Mouse (Mus musculus) ES-E14 (cell line): ENCODE results near the gene Grm4. TPM values are rescaled to one million over a fixed set of nuclear protein-coding genes. Genes with fewer than 3 reads are reported as not detected.

Experiments
- DNase-seq: peaks from one replicate; pipeline ENCODE4 v3.0.0-alpha.2; 2013; ENCODE audit warnings: low read depth, low spot score
- H3K27ac ChIP-seq: 2 replicates; pipeline ENCODE4 v1.5.1; 2012; ENCODE audit warnings: low read depth, mild to moderate bottlenecking, low read length, moderate library complexity, mixed read lengths; ENCODE audit not compliant: poor library complexity, insufficient read depth, severe bottlenecking
- H3K36me3 ChIP-seq: 2 replicates; pipeline ENCODE4 v1.6.1; 2012; ENCODE audit warnings: mild to moderate bottlenecking, low read length, moderate library complexity, mixed read lengths; ENCODE audit not compliant: control insufficient read depth, poor library complexity, insufficient read depth, severe bottlenecking
- H3K4me1 ChIP-seq, 2 experiments: fragments of 150-350 bp in 1 of 2; sonication (generic) in 1 of 2; 2 replicates each; pipeline ENCODE4 v1.6.1; 2012; ENCODE audit warnings: low read length in 2 of 2, mild to moderate bottlenecking in 1 of 2, mixed read lengths in 1 of 2; ENCODE audit not compliant: control insufficient read depth in 2 of 2, insufficient read depth in 2 of 2, poor library complexity in 1 of 2
- H3K4me3 ChIP-seq, 2 experiments: fragments of 150-350 bp in 1 of 2; sonication (generic) in 1 of 2; 2 replicates each; pipeline ENCODE4 v1.5.1; 2012; ENCODE audit warnings: low read length in 2 of 2, low read depth in 1 of 2, mild to moderate bottlenecking in 1 of 2, mixed read lengths in 1 of 2; ENCODE audit not compliant: insufficient read depth in 1 of 2, poor library complexity in 1 of 2, severe bottlenecking in 1 of 2
- H3K9ac ChIP-seq: 2 replicates; pipeline ENCODE4 v1.6.1; 2012; ENCODE audit warnings: low read depth, mild to moderate bottlenecking, low read length, mixed read lengths; ENCODE audit not compliant: poor library complexity, insufficient read depth, severe bottlenecking
- H3K9me3 ChIP-seq: fragments of 150-350 bp; sonication (generic); 2 replicates; pipeline ENCODE4 v1.6.1; 2012; ENCODE audit warnings: low read depth, mild to moderate bottlenecking, low read length; ENCODE audit not compliant: control insufficient read depth, insufficient read depth
- CHD2 ChIP-seq: IDR thresholded peaks from 2 replicates; pipeline ENCODE4 v1.6.1; 2014; ENCODE audit warnings: mild to moderate bottlenecking, low read depth, low read length, inconsistent platforms
- HCFC1 ChIP-seq: IDR thresholded peaks from 2 replicates; pipeline ENCODE4 v1.6.1; 2012; ENCODE audit warnings: low read length, inconsistent platforms, borderline replicate concordance; ENCODE audit not compliant: insufficient read depth
- MAFK ChIP-seq: IDR thresholded peaks from 2 replicates; pipeline ENCODE4 v1.6.1; 2014; ENCODE audit warnings: mild to moderate bottlenecking, low read depth, low read length, inconsistent platforms; ENCODE audit not compliant: insufficient read depth
- ZC3H11A ChIP-seq: IDR thresholded peaks from 2 replicates; pipeline ENCODE4 v1.6.1; 2012; ENCODE audit warnings: low read depth, mild to moderate bottlenecking, inconsistent platforms, low read length, borderline replicate concordance
- ZNF384 ChIP-seq: IDR thresholded peaks from 2 replicates; pipeline ENCODE4 v1.6.1; 2012; ENCODE audit warnings: low read depth, low read length, inconsistent platforms
- in situ Hi-C, 2 experiments: fragments of 600-800 bp; cut with MboI; formaldehyde crosslinking; loops; one replicate each; pipeline ENCODE4 v1.15.1; 2025; ENCODE audit warnings: low sequenced_read_pairs in 2 of 2, inconsistent platforms in 1 of 2; ENCODE audit not compliant: unreplicated experiment in 2 of 2
- total RNA-seq: library from RNA; depleted of rRNA; stranded (reverse); fragments of 300-350 nt; gene quantifications from 2 replicates; pipeline ENCODE4 v1.2.3, GENCODE M21; 2012

The Grm4 gene
- total RNA-seq, 1 experiment: 0.49 TPM

- Histone ChIP-seq H3K27ac (no peak overlapping the region), H3K9me3 (no peaks in the 10 kb centered on the region), H3K9ac (peak overlapping the region; percentile 37; the same call in 1 of the 2 replicates), H3K4me1 (peaks cover 4 to 31% of the 10 kb centered on the region in 2 experiments), H3K36me3 (no peaks in the 10 kb centered on the region), H3K4me3 (no peak overlapping the region)
- TF ChIP-seq MAFK: no peak
- TF ChIP-seq ZC3H11A: no peak
- TF ChIP-seq CHD2: no peak
- TF ChIP-seq HCFC1: no peak
- in situ Hi-C loops: no loop called here
- no peak for DNase-seq
These were observed 31.3 kb upstream of the Grm4 start for GRCm38 (mm10) chr17:27552215-27553201.

DNA sequence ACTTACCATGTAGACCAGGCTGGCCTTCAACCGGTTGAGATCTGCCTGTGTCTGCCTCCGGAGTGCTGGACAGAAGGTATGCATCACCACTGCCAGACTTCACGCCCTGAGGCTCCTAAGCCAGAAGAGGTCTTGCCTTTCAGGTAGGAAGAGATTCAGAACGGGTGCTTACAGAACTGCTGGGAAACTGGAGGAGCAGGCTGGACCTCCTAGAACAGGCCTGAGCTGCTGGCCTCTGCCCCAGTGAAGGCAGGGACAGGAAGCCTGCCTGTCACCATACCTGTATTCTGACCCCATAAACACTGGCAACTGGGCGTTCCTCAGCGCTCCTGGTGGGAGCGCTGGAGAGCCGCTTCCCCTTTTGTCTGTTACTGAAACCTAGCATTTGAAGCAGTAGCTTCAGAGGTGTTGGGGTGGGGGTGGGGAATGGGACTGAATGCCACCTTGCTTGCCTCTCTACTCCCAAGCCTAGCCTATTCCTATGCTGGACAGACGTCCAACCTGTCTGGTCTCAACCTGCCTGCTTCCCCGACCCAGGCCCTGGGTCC, 30.3 kb upstream of the Grm4 start:
- in situ Hi-C loops: no loop called here
- H3K9ac ChIP-seq: peak overlapping the region; percentile 37; the same call in 1 of the 2 replicates
- H3K4me1 ChIP-seq: peaks cover 4 to 36% of the 10 kb centered on the region in 2 experiments
- TF ChIP-seq HCFC1 (no peak), ZC3H11A (no peak), CHD2 (no peak), ZNF384 (no peak), MAFK (no peak)
- DNase-seq: no peak
- H3K27ac ChIP-seq: 0 out of 2 replicates have a peak overlapping the region, but pooled peaks have one; percentile 26
- no peaks in the 10 kb centered on the region for H3K9me3 ChIP-seq
- no peak overlapping the region for H3K4me3 ChIP-seq
- no peaks in the 10 kb centered on the region for H3K36me3 ChIP-seq

DNA sequence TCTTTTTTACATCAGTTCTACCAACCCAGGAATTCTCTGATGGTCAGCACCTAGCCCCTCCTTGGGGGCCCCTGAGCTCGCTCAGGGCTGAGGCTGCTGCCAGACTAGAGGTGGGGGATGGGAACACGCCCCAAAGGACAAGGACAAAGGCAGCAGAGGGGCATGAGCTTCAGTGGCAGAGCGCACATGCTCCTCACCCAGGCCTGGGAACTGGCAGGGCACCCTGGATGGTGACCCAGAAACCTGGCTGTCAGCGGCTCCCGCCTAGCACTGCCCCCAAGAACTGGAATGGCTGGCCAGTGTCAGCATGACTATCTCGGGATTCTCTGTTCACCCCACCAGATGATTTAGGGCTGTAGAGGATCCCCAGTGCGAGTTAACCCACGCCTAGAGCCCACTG, 28.0 kb upstream of the Grm4 start:
- DNase-seq: no peak
- H3K4me1 ChIP-seq: peaks cover 2 to 43% of the 10 kb centered on the region in 2 experiments
- no peaks in the 10 kb centered on the region for H3K9me3 ChIP-seq
- TF ChIP-seq MAFK: no peak
- TF ChIP-seq HCFC1: no peak
- TF ChIP-seq ZC3H11A: no peak
- TF ChIP-seq ZNF384: no peak
- no peak for TF ChIP-seq CHD2
- no peaks in the 10 kb centered on the region for H3K36me3 ChIP-seq
- no peak overlapping the region for H3K9ac ChIP-seq
- no peak overlapping the region for H3K4me3 ChIP-seq
- in situ Hi-C loops: no loop called here
- no peak overlapping the region for H3K27ac ChIP-seq

DNA sequence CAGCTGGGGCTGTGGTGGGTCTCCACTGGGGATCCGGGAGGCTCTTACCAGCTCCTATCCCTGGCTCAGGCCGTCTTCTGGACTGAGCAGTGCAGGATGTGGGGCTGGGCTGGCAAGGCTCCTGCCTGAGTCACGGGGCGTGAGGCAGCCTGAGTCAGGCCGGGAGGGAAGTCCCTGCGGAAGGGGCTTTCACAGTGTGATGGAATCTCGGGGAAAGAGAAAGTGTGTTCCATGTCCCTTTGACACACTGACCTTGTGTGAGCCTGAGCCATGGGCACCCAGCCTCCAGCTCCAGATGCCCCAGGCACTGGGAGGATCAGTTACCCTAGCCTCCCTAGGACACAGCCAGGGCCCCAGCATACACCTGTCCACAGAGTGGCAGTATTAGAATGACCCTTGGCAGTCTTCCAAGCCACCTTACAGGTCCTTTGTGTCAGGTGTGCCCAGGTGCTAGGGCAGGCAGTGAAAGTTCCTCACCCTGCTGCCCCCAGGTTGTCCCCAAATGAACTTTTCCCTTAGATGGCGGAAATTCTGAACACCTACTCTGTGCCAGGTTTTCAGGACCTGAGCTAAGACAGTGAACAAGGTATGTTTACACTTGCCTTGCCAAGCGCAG, 26.2 kb upstream of the Grm4 start:
- DNase-seq: no peak
- H3K4me3 ChIP-seq: no peak overlapping the region
- H3K36me3 ChIP-seq: no peaks in the 10 kb centered on the region
- no peaks in the 10 kb centered on the region for H3K9me3 ChIP-seq
- peaks cover 2 to 31% of the 10 kb centered on the region in 2 experiments; a peak in 3 of 4 replicates for H3K4me1 ChIP-seq
- H3K27ac ChIP-seq: no peak overlapping the region
- in situ Hi-C loops: no loop called here
- TF ChIP-seq MAFK (no peak), ZC3H11A (no peak), HCFC1 (no peak)
- H3K9ac ChIP-seq: no peak overlapping the region
